Mouse (Mus musculus) MEL (cell line): ENCODE results near the gene Morc1.

ENCODE experiments used
- CHD2 ChIP-seq: IDR thresholded peaks from 2 replicates; pipeline ENCODE4 v1.6.1; 2011; ENCODE audit warnings: low read length, improper control_type of control experiment
- CTCF ChIP-seq, 3 experiments: IDR thresholded peaks in 2 of 3; conservative IDR thresholded peaks in 1 of 3; 2 replicates each; pipeline ENCODE4 v1.5.1; 2011 to 2012; ENCODE audit warnings: low read length in 3 of 3, low read depth in 2 of 3, mild to moderate bottlenecking in 2 of 3, improper control_type of control experiment in 1 of 3, inconsistent platforms in 1 of 3, mixed read lengths in 1 of 3, moderate library complexity in 1 of 3; ENCODE audit not compliant: control insufficient read depth in 1 of 3, insufficient read depth in 1 of 3, poor library complexity in 1 of 3, severe bottlenecking in 1 of 3
- E2F4 ChIP-seq: IDR thresholded peaks from 2 replicates; pipeline ENCODE4 v1.6.1; 2011; ENCODE audit warnings: low read depth, low read length, improper control_type of control experiment, borderline replicate concordance
- ELF1 ChIP-seq: IDR thresholded peaks from 2 replicates; pipeline ENCODE4 v1.6.1; 2014; ENCODE audit warnings: low read depth, mild to moderate bottlenecking, inconsistent platforms, low read length, improper control_type of control experiment, moderate library complexity
- ETS1 ChIP-seq: IDR thresholded peaks from 2 replicates; pipeline ENCODE4 v1.6.1; 2012; ENCODE audit warnings: low read depth, mild to moderate bottlenecking, inconsistent platforms, low read length, improper control_type of control experiment, moderate library complexity
- JUND ChIP-seq: IDR thresholded peaks from 2 replicates; pipeline ENCODE4 v1.6.1; 2011; ENCODE audit warnings: low read depth, mild to moderate bottlenecking, improper control_type of control experiment, low read length
- MAFK ChIP-seq: IDR thresholded peaks from 2 replicates; pipeline ENCODE4 v1.6.1; 2011; ENCODE audit warnings: low read depth, mild to moderate bottlenecking, low read length, improper control_type of control experiment, borderline replicate concordance
- NELFE ChIP-seq: IDR thresholded peaks from 2 replicates; pipeline ENCODE4 v1.6.1; 2011; ENCODE audit warnings: low read depth, low read length, improper control_type of control experiment
- NRF1 ChIP-seq: IDR thresholded peaks from 2 replicates; pipeline ENCODE4 v1.6.1; 2014; ENCODE audit warnings: low read depth, mild to moderate bottlenecking, inconsistent platforms, low read length, improper control_type of control experiment, moderate library complexity; ENCODE audit not compliant: poor library complexity, insufficient read depth, severe bottlenecking
- POLR2A ChIP-seq, 2 experiments: IDR thresholded peaks; 2 replicates each; pipeline ENCODE4 v1.6.1; 2011 to 2012; ENCODE audit warnings: low read length in 2 of 2, mild to moderate bottlenecking in 2 of 2, control low read depth in 1 of 2, improper control_type of control experiment in 1 of 2, low read depth in 1 of 2, moderate library complexity in 1 of 2; ENCODE audit not compliant: control insufficient read depth in 1 of 2, insufficient read depth in 1 of 2, poor library complexity in 1 of 2
- RAD21 ChIP-seq: IDR thresholded peaks from 2 replicates; pipeline ENCODE4 v1.6.1; 2011; ENCODE audit warnings: mild to moderate bottlenecking, low read depth, low read length, improper control_type of control experiment
- TAL1 ChIP-seq: IDR thresholded peaks from 2 replicates; pipeline ENCODE4 v1.6.1; 2012; ENCODE audit warnings: mild to moderate bottlenecking, inconsistent platforms, low read length, moderate library complexity, mixed read lengths

DNA sequence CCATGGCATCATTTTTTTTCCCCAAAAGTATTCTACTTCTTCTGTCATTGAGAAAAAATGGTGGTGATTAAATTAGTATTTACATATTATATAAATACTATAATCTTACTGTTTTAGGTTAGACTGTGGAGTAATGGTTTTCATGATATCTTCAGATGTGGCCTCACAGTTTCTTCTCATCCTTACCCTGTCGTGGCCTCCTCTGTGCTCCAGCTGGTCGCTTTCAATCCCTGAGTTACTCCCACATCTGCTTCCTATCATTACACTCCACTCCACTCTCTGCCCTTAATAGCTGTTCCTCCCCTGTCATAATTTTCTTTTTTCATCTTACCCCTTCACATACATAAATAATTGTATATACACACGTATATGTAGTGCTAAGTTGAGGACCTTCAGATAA lies 22.2 kb downstream of the Morc1 start:
- TF ChIP-seq CTCF (IDR thresholded peaks at IDR 0.05 in 2 of 3, conservative IDR thresholded peaks at IDR 0.05 in 1 of 3; ENCODE audit: control insufficient read depth in 1 of 3, insufficient read depth in 1 of 3, low read depth in 2 of 3, low read length in 3 of 3, poor library complexity in 1 of 3, severe bottlenecking in 1 of 3) (no peak), JUND (no peak), RAD21 (no peak), E2F4 (no peak), ETS1 (no peak), POLR2A (IDR thresholded peaks at IDR 0.05; ENCODE audit: control insufficient read depth in 1 of 2, insufficient read depth in 1 of 2, low read depth in 1 of 2, low read length in 2 of 2, poor library complexity in 1 of 2) (no peak), NELFE (no peak), CHD2 (no peak), NRF1 (no peak), MAFK (no peak), TAL1 (no peak), ELF1 (no peak)
